Mouse (Mus musculus): ENCODE data around the gene Fam57b. TPM values are rescaled to one million over a fixed set of nuclear protein-coding genes. Genes with fewer than 3 reads are reported as not detected.

The Fam57b gene
- polyA plus RNA-seq, 1 experiment from 2014 or later: 4.1 TPM

- Histone ChIP-seq H3K36me3 (peaks cover 66% of the 10 kb centered on the region), H3K4me1 (peaks cover 62% of the 10 kb centered on the region), H3K4me3 (0 out of 2 replicates have a peak overlapping the region, but pooled peaks have one; percentile 89), H3K27me3 (ENCODE audit: low read depth, poor library complexity, severe bottlenecking) (no peaks in the 10 kb centered on the region), H3K9me3 (replicated peaks) (no peaks in the 10 kb centered on the region), H3K27ac (replicated peaks) (no peak overlapping the region)
- no peak for DNase-seq (ENCODE audit: low spot score)
- 67% methylated on average over 4 of the region's 4 CpGs for WGBS
Measured at GRCm38 (mm10) chr7:126793456-126794270, 3.8 kb upstream of the Fam57b start.

- no peak overlapping the region for H3K4me3 ChIP-seq
- H3K36me3 ChIP-seq: peaks cover 60% of the 10 kb centered on the region
- WGBS: 84% methylated on average over 4 of the region's 4 CpGs
Measured at GRCm38 (mm10) chr7:126794271-126794605, 3.2 kb upstream of the Fam57b start.

GRCm38 (mm10) chr7:126795387-126796317, 1.8 kb upstream of the Fam57b start:
- Histone ChIP-seq H3K4me3 (peak overlapping the region; percentile 96), H3K9me3 (replicated peaks) (no peaks in the 10 kb centered on the region), H3K27me3 (ENCODE audit: low read depth, poor library complexity, severe bottlenecking) (no peaks in the 10 kb centered on the region), H3K36me3 (peaks cover 49% of the 10 kb centered on the region), H3K4me1 (peaks cover 68% of the 10 kb centered on the region), H3K27ac (replicated peaks) (no peak overlapping the region)
- WGBS: 82% methylated on average over 16 of the region's 16 CpGs
- DNase-seq (ENCODE audit: low spot score): no peak

More at GRCm38 (mm10) chr7:126794271-126794605, 3.2 kb upstream of the Fam57b start:
- no peaks in the 10 kb centered on the region for H3K9me3 ChIP-seq (replicated peaks)
- H3K27me3 ChIP-seq (ENCODE audit: low read depth, poor library complexity, severe bottlenecking): no peaks in the 10 kb centered on the region
- H3K27ac ChIP-seq (replicated peaks): no peak overlapping the region
- DNase-seq (ENCODE audit: low spot score): no peak
- peaks cover 62% of the 10 kb centered on the region for H3K4me1 ChIP-seq

GRCm38 (mm10) chr7:126796350-126796932, 1.0 kb upstream of the Fam57b start:
- Histone ChIP-seq H3K36me3 (peaks cover 53% of the 10 kb centered on the region), H3K9me3 (replicated peaks) (no peaks in the 10 kb centered on the region), H3K27ac (replicated peaks) (0 out of 2 replicates have a peak overlapping the region, but pooled peaks have one; percentile 97), H3K4me3 (peak overlapping the region; percentile 96), H3K4me1 (peaks cover 64% of the 10 kb centered on the region), H3K27me3 (ENCODE audit: low read depth, poor library complexity, severe bottlenecking) (no peaks in the 10 kb centered on the region)
- WGBS: 82% methylated on average over 8 of the region's 8 CpGs
- no peak for DNase-seq (ENCODE audit: low spot score)

- peaks cover 52% of the 10 kb centered on the region for H3K4me1 ChIP-seq
- no peak for DNase-seq (ENCODE audit: low spot score)
- peak overlapping the region; percentile 97 for H3K27ac ChIP-seq (replicated peaks)
- H3K9me3 ChIP-seq (replicated peaks): no peaks in the 10 kb centered on the region
- peak overlapping the region; percentile 96 for H3K4me3 ChIP-seq
- H3K27me3 ChIP-seq (ENCODE audit: low read depth, poor library complexity, severe bottlenecking): no peaks in the 10 kb centered on the region
- H3K36me3 ChIP-seq: peaks cover 71% of the 10 kb centered on the region
- under 1% methylated on average over 40 of the region's 40 CpGs for WGBS
Measured at GRCm38 (mm10) chr7:126798127-126799049, 920 bp downstream of the Fam57b start.

- Histone ChIP-seq H3K27me3 (ENCODE audit: low read depth, poor library complexity, severe bottlenecking) (no peaks in the 10 kb centered on the region), H3K4me3 (peak overlapping the region; percentile 96), H3K4me1 (peaks cover 50% of the 10 kb centered on the region), H3K36me3 (peaks cover 73% of the 10 kb centered on the region), H3K9me3 (replicated peaks) (no peaks in the 10 kb centered on the region), H3K27ac (replicated peaks) (peak overlapping the region; percentile 97)
- under 1% methylated on average over 32 of the region's 36 CpGs for WGBS
- DNase-seq (ENCODE audit: low spot score): peak; percentile 97
Measured at GRCm38 (mm10) chr7:126799050-126799467, 1.6 kb downstream of the Fam57b start.

GRCm38 (mm10) chr7:126799468-126800268, 2.2 kb downstream of the Fam57b start:
- H3K4me3 ChIP-seq: peak overlapping the region; percentile 96
- DNase-seq (ENCODE audit: low spot score): no peak
- under 1% methylated on average over 38 of the region's 38 CpGs for WGBS
- H3K9me3 ChIP-seq (replicated peaks): no peaks in the 10 kb centered on the region
- H3K27ac ChIP-seq (replicated peaks): peak overlapping the region; percentile 97
- H3K4me1 ChIP-seq: peaks cover 50% of the 10 kb centered on the region
- peaks cover 73% of the 10 kb centered on the region for H3K36me3 ChIP-seq
- no peaks in the 10 kb centered on the region for H3K27me3 ChIP-seq (ENCODE audit: low read depth, poor library complexity, severe bottlenecking)

- no peak for DNase-seq (ENCODE audit: low spot score)
- Histone ChIP-seq H3K4me3 (peak overlapping the region; percentile 96), H3K9me3 (replicated peaks) (no peaks in the 10 kb centered on the region), H3K27ac (replicated peaks) (peak overlapping the region; percentile 97), H3K36me3 (peaks cover 72% of the 10 kb centered on the region), H3K4me1 (peaks cover 47% of the 10 kb centered on the region), H3K27me3 (ENCODE audit: low read depth, poor library complexity, severe bottlenecking) (no peaks in the 10 kb centered on the region)
- WGBS: 44% methylated on average over 5 of the region's 5 CpGs
Measured at GRCm38 (mm10) chr7:126800269-126801056, 3.0 kb downstream of the Fam57b start.

GRCm38 (mm10) chr7:126801057-126801422, 3.6 kb downstream of the Fam57b start:
- no peak for DNase-seq (ENCODE audit: low spot score)
- no peaks in the 10 kb centered on the region for H3K27me3 ChIP-seq (ENCODE audit: low read depth, poor library complexity, severe bottlenecking)
- peaks cover 42% of the 10 kb centered on the region for H3K4me1 ChIP-seq
- H3K27ac ChIP-seq (replicated peaks): peak overlapping the region; percentile 97
- no peak overlapping the region for H3K4me3 ChIP-seq
- WGBS: 95% methylated on average over 16 of the region's 16 CpGs
- no peaks in the 10 kb centered on the region for H3K9me3 ChIP-seq (replicated peaks)
- H3K36me3 ChIP-seq: peaks cover 72% of the 10 kb centered on the region

GRCm38 (mm10) chr7:126802134-126802889, 4.8 kb downstream of the Fam57b start:
- H3K36me3 ChIP-seq: peaks cover 72% of the 10 kb centered on the region
- 89% methylated on average over 11 of the region's 11 CpGs for WGBS
- H3K27me3 ChIP-seq (ENCODE audit: low read depth, poor library complexity, severe bottlenecking): no peaks in the 10 kb centered on the region
- H3K9me3 ChIP-seq (replicated peaks): no peaks in the 10 kb centered on the region
- DNase-seq (ENCODE audit: low spot score): no peak
- no peak overlapping the region for H3K4me3 ChIP-seq
- peaks cover 33% of the 10 kb centered on the region for H3K4me1 ChIP-seq
- H3K27ac ChIP-seq (replicated peaks): no peak overlapping the region
